Mouse (Mus musculus): ENCODE measurements around the gene Ces1c. TPM values are rescaled to one million over a fixed set of nuclear protein-coding genes. Genes with fewer than 3 reads are reported as not detected.

Ces1c gene
- not detected for total RNA-seq (2023)

GRCm38 (mm10) chr8:93131233-93131980 lies at the start of gene Ces1c:
TSS of gene Ces1c (minus strand) at chr8:93131283.

GRCm38 (mm10) chr8:93079887-93080286 lies 51.2 kb downstream of the Ces1c start, which contains the start of gene Ces1b:
TSS of gene Ces1b (minus strand) at chr8:93080017.

Other genes starting within 250 kb of the Ces1c start
- gene Capns2, start 229.9 kb downstream of the Ces1c start, total RNA-seq (2023): not detected
- gene Slc6a2, start 171.2 kb downstream of the Ces1c start, total RNA-seq (2023): not detected
- gene Ces1a, start 83.1 kb downstream of the Ces1c start, total RNA-seq (2023): not detected
- not detected for gene Ces1b, start 51.3 kb downstream of the Ces1c start, total RNA-seq (2023)
- 0.65 TPM for gene Ces1d, start 66.6 kb upstream of the Ces1c start, total RNA-seq (2023)
- not detected for gene Ces1e, start 98.3 kb upstream of the Ces1c start, total RNA-seq (2023)
- gene Ces1f, start 148.5 kb upstream of the Ces1c start, total RNA-seq (2023): not detected
- gene Ces1g, start 206.0 kb upstream of the Ces1c start, total RNA-seq (2023): not detected
- gene Ces1h, start 248.4 kb upstream of the Ces1c start, total RNA-seq (2023): not detected

All from CD4-positive naive resting alpha-beta T cell, adult 57 days (primary cell).